Mouse (Mus musculus) adrenal gland (tissue): ENCODE measurements around the gene Lama1.
"Not testable (repeated sequence)": the region's sequence is repeated elsewhere in the genome, so short reads cannot be mapped to it uniquely, and the experiment has no call there.

ENCODE experiments used
- intact Hi-C: fragments of 180-260 bp; cut with DNase I; formaldehyde crosslinking; loops from one replicate; pipeline ENCODE4 v1.15.1; 2025

Gene Lama1

DNA sequence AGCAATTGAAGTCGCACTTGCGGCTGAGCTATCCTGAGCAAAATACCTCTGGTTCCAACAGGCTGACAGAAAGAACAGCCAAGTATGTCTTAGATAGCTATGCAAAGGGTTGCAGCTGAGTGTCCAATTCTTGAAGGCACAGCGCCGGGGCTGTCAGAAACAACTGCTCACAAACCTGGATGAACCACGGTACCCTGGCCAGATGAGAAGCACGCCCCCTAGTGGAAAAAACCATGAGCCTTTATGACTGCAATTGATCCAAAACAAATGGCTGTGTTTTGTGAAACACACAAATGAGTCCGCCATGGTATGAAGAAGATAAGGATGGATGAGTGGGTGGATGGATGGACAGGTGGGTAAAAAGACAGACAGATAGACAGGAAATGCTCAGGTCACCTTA is 15.9 kb downstream of the Lama1 start:
- intact Hi-C loops = loop anchor here (5.0 kb wide), 1 partner anchor 61 kb away; no protein-coding TSS in a partner anchor

DNA sequence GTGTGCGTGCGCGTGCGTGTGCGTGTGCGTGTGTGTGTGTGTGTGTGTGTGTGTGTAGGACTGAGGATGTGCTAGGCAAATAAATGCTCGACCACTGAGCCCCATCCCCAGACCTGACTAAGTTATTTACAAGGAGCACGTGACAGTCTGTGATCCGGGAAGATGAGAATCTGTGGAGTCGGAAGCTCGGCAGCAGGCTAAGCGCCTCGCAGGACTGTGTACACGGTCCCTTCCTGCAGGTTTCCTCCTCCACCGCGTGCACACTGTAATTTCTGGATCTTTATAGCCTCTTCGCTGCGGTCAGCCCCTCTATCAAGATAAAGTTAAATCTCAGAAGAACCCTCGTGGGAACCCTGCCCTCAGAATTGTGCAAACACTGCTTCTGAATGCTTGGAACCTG is 18.4 kb downstream of the Lama1 start:
- intact Hi-C loops = no loop called here

- intact Hi-C loops = no loop called here
These were observed 25.0 kb downstream of the Lama1 start for GRCm38 (mm10) chr17:67722055-67722454.

- intact Hi-C loops = no loop called here
These were observed 25.5 kb downstream of the Lama1 start for GRCm38 (mm10) chr17:67722578-67722977.

DNA sequence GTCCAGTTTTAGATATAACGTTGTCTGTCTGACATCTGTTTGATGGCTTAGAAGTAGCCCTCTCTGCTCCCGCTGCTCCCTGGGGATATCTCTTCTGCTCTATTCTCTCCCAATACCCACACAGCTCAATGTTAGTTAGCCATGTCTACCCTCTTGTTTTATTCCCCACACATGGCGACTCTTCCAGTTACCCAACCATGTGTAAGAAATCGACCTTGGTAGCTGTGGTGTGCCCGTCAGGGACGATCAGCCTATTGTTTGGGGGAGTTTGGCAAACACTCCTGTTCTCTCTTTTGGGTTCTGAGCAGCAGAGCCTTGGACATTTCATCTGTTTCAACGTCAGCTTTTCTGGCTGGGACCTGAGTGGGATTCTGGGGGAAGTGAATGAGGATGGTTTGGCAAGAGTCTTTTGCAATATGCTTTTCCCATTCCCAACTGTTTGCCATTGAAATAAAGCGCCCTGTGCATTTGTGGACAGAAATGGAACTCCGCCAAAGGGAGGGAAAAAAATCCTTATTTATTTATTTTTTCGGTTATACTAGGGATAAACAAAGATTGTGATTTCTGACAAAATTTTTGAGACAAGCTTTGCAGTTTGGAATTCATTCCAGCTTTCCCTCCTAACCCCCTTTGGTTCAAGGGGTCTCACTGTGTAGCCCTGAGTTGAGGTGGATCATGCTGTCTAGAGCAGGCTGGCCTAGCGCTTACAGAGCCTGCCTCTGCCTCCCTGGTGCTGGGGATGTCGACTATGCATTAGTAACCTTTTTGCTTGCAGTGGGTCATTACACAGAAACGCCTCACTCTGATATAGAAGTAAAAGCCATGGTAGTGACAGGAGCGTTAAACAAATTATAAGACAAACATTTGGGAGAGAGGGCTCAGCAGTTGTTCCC is 26.4 kb downstream of the Lama1 start:
- intact Hi-C loops = no loop called here

DNA sequence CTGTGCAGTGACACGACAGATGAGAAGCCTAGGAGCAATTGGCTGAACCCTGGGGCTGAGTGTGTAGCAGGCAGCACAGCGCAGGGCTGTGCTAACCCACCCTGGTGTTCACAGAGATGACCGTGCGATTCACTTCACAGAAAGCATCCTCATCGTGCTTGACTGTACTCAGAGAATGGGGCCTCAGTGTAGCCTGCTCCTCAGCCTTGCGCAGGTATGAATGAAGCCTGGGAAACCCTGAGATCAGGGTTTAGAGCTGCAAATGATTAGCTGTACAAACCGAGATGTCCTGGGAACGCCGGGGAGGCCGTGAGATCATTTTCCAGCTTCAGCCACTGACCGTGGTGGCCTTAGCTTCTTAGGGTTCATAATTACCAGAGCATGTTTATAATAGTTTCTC is 29.5 kb downstream of the Lama1 start:
- intact Hi-C loops = no loop called here

- intact Hi-C loops = no loop called here
These were observed 31.7 kb downstream of the Lama1 start for GRCm38 (mm10) chr17:67728751-67729150.

DNA sequence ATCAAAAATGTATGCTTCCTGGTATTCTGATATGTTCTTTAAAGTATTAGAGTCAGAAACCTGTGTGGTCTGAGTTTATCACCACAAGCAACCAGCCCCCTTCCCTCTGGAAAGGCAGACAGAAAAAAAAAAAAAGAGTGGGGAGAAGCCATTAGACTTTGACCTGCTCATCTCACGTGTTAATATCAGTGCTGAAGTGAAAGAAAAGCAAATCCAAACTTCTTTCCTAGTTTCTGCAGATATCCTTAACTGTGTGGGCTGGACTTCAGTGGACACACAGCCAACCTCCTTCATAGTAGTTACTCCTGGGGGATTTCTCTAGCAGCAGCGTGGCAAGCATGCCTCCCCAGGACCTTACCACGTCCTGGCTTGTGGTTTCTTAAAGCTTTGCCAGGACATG is 34.0 kb downstream of the Lama1 start:
- intact Hi-C loops = no loop called here

GRCm38 (mm10) chr17:67731964-67732363 is 34.9 kb downstream of the Lama1 start:
- intact Hi-C loops = no loop called here

DNA sequence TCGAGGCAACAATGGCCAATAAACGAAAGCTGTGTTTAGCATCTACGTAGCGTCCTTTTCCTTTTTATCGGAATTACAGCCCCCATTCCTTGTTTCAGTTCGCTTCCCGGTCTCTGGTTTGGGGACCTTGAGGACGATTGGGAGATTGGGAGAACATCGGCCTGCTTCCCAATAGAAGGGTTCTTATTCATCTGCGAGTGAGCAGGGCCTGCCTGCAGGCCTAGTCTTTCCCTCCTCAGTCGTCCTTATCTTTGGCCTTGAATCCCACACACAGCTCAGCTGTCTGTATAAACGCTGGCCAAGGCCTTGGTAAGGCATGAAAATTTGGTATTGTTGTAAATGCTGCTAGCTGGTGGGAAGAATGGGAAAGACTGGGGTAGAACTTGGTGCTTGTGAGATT is 36.5 kb downstream of the Lama1 start:
- intact Hi-C loops = no loop called here

GRCm38 (mm10) chr17:67735722-67736121 is 38.7 kb downstream of the Lama1 start:
- intact Hi-C loops = no loop called here

DNA sequence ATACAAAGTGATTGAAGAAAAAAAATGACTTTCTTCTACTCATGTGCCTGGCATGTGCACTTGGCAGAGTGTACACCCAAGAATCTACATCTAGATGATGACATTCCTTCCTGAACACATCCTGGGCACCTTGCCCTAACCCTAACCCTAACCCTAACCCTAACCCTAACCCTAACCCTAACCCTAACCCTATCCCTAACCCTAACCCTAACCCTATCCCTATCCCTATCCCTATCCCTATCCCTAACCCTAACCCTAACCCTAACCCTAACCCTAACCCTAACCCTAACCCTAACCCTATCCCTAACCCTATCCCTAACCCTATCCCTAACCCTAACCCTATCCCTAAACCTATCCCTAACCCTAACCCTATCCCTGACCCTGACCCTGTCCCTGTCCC is 44.2 kb downstream of the Lama1 start:
- intact Hi-C loops = not testable (repeated sequence)

DNA sequence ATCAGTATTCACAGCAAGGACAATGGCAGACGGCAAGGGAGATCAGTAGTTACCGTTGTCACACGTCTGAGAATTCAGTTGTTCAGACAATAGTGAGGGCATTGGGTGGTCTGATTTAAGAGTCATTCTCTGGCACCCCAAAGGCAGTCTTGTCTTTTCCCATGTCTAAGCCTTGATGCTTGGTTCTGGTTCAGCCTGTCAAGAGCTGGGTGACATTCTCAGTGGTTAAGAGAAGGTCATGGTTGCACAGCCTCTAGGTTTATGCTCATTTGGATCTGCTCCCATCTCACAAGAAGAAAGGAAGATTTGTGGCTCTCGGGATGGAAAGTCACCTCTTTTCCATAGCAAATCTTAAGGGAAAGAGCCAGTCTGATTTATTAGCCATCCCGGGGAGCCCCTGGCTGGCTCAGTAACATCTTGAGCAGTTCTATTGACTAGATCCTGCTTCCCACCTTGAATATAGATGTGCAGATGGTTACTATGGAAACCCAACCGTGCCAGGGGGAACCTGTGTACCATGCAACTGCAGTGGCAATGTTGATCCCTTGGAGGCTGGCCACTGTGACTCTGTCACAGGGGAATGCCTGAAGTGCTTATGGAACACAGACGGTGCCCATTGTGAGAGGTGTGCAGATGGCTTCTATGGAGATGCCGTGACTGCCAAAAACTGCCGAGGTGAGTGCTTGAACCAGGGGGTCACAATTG is 67.3 kb downstream of the Lama1 start:
- intact Hi-C loops = no loop called here

DNA sequence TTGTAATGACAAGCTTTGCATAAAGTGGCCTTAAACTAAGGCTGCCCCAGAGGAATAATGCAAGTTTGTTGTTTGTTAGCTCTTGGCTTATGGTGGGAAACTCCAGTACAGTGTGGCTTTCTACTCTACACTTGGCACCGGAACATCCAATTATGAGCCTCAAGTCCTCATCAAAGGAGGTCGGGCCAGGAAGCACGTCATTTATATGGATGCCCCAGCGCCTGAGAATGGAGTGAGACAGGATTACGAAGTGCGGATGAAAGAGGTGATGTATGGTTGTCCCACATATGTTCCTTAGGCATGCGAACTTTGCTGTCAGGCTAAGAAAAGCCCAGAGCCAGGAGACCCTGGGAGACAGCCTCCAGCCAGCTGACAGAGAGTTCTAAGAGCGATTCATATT is 76.5 kb downstream of the Lama1 start:
- intact Hi-C loops = no loop called here

- intact Hi-C loops = no loop called here
These were observed 79.7 kb downstream of the Lama1 start for GRCm38 (mm10) chr17:67776764-67777163.

GRCm38 (mm10) chr17:67779812-67780211 is 82.8 kb downstream of the Lama1 start:
- intact Hi-C loops = no loop called here

DNA sequence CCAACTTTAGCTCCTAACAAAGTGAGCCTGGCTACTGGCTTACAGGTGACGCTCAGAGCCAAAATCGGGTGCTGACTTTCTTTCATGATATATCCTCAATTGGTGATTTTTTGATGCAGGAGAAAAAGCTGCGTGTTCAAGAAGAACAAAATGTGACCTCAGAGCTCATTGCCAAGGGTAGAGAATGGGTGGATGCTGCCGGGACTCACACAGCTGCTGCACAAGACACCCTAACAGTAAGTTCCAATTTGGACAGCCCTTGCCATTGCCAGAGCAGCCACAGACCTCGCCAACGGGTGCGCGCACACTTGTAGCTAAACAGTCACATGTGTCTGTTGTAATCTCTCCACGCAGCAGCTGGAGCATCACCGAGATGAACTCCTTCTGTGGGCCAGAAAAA is 94.0 kb downstream of the Lama1 start:
- intact Hi-C loops = no loop called here

GRCm38 (mm10) chr17:67809171-67809570 is 112.1 kb downstream of the Lama1 start:
- intact Hi-C loops = no loop called here

GRCm38 (mm10) chr17:67813666-67814065 is 116.6 kb downstream of the Lama1 start:
- intact Hi-C loops = no loop called here

- intact Hi-C loops = no loop called here
These were observed 118.7 kb downstream of the Lama1 start for GRCm38 (mm10) chr17:67815720-67816119.

DNA sequence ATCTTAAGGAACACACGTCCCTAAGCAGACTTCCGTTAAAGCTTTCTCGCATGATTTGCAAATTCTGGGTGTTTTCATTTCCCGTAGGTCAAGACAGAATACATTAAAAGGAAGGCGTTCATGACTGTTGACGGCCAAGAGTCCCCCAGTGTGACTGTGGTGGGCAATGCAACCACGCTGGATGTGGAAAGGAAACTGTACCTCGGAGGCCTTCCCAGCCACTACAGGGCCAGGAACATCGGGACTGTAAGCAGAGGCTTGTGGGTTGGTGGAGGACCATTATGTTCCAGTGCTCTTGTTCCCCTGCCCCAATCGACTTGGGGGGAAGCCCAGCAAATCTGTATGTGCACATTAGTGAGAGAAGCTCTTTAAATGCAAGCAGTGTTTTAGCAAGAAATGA is 119.9 kb downstream of the Lama1 start:
- intact Hi-C loops = no loop called here

- intact Hi-C loops = no loop called here
These were observed 130.4 kb downstream of the Lama1 start for GRCm38 (mm10) chr17:67827431-67827830.
